Mouse (Mus musculus): Measurements from ENCODE around the gene Gm15217. TPM values are rescaled to one million over a fixed set of nuclear protein-coding genes. Genes with fewer than 3 reads are reported as not detected.

The Gm15217 gene
- polyA plus RNA-seq (2012): not detected in 2 replicates

DNA sequence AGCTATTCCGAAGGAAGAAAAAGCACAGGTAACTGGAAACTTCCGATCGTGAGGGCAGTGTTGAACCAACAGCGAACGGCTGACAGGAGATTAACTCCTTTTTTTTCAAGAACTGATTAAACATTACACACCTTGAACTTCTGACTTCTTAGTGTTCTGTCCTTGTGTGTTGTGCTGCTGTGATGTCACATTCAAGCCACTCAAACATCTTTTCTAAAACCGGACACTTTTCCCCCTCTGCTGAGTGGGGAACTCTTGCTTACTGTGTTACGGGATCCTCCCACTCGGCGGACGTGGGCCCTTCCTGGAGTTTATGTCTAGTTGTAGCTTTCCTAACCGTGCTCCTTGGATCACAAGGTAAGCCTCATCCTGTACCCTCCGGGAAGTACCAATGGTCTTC lies at the start of gene Gm15217:
Gm15217 (plus strand) TSS at position 130 of the 400 bp plus-strand sequence.
- TF ChIP-seq GATA1 (IDR thresholded peaks at IDR 0.05; ENCODE audit: low read length): no peak

DNA sequence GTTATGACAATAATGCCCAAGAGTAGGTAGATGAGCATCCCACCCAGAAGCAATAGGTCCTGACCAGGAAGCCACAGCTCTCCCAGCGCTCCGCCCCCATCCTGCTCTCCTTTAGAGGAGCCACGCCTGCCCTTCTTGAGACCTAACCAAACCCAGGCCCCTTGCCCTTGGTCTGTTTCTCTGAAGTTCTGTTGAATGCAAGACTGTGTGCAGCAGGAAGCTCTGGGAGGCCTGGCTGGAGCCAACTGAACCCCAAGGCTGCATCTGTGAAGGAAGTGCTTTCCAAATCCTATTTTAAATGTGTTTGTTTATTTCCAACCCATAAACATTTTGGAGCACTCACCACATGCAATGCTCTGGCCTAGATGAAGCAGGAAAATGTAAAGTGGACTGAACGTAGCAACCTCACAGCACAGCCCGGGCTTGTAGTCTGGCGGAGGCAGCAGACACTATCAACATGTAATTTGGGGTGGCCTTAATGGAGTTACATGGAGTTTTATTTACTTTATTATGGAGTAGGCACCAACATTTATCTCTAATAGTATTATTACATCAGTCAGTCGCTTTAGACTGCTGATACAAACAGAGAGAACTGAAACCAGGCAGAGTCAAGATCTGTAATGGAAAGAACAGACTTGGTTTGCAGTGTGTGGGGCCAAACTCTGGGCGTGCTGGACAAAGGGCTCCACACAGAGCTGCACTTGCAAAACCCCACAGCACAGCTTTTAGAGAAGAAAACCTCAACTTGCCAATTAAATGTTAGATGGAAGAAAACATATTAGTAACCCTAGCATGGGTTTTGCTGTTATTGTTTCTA lies 45.6 kb upstream of the Gm15217 start:
- TF ChIP-seq GATA1 (IDR thresholded peaks at IDR 0.05; ENCODE audit: low read length): no peak

DNA sequence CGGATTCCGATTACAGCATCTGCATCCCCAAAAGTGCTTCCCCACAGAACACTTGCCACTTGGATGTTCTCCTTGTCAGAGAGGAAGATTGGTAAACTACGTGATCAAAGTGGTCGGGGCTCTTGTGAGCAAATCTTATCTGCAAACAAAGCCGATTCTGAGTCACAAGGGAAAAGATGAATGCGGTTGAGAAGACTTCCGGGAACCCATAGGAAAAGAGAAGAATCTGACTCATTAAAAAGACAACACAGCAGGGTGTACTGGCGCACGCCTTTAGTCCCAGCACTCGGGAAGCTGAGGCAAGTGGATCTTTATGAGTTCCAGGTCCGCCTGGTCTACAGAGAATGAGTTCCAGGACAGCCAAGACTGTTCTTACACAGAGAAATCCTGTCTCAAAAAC lies 40.4 kb upstream of the Gm15217 start:
- no peak for TF ChIP-seq GATA1 (IDR thresholded peaks at IDR 0.05; ENCODE audit: low read length)

DNA sequence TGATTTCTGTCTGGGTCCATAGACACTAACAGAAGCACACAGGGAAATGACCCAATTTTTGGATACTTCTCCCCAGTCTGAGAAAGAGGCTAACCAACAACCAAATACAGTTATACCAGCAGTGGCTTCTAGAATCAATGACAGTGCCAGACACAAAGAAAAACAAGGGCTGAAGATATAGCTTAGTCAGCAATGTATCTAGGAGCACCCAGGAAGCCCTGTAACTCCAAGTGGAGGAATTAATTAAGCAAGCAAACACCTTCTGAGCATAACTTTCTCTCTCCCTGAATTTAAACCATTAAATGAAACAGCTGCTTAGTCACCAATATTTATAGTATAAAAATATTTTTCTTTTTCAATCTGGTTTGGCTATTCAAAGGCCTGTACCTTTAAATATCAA lies 34.5 kb upstream of the Gm15217 start:
- TF ChIP-seq GATA1 (IDR thresholded peaks at IDR 0.05; ENCODE audit: low read length): no peak

DNA sequence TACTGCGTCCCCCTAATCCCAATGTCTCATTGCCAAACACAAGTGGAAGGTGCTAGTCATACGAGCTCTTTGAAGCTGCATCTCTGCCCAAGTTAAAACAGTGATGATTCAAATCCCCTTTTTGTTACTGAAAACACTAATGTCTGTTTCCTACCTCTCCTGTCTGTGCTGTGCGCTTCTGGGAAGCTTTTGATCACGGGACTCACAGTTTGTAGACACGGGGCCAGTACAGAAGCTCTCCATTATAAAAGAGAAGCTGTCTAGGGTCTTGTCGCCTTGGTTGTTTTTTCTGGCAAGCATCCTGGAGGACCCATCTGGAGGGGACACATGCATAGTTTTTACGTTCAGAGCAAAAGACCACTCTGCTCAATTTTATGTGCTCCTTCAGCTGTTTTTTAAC lies 21.9 kb upstream of the Gm15217 start:
- no peak for TF ChIP-seq GATA1 (IDR thresholded peaks at IDR 0.05; ENCODE audit: low read length)

DNA sequence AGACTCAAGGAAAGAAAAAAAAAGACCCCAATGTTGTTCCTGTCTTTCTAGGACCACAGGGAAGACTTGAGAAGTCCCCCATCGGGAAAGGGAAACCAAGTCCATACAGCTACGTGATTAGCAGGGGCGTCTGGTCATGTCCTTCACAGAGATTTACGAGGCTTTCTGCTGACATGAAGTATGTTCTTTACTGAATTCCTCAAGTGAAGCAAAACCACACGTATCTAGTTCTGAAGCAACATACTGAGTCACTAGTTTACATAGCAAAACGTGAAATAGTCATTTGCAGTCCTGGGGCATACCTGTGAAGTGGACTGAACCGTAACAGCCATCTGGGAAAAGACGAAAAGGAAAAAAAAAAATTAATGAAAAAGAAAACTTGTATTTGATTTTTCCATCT lies 21.5 kb upstream of the Gm15217 start:
- TF ChIP-seq GATA1 (IDR thresholded peaks at IDR 0.05; ENCODE audit: low read length): no peak

DNA sequence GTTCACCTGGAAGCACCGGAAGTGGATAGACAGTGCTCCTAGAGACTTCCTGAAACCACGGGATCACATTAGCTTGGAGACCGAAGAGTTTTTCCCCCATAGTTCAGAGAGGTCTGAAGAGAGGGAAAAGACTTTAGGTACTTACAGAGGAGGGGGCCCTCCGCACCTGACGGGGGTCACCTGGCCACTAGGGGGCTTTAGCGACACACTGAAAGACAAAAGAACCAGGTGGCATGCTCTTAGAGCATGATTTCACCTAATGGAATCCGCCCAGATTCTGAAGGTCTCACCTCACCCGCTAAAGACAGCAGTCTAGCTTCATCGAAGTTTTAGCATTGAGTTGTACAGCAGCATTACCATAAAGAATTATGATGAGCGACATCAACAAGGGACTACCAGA lies 16.0 kb upstream of the Gm15217 start:
- TF ChIP-seq GATA1 (IDR thresholded peaks at IDR 0.05; ENCODE audit: low read length): no peak

DNA sequence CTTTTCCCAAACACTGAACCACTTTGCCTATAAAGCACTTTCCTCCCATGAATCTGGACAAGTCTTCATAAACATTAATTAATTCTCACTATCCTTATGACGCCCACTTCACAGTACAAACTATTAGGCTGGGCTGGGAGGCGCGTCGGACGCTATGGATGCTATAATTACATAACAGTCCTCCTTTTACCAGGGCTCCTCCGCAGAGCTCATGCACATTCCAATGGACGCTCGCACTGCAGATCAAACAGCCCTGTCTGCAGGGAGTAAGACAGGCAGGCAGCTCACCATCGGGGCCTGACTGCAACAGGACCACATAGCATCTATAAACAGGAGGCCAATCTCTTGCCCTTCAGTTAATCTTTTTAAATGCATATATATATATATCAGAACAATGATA lies 6.8 kb upstream of the Gm15217 start:
- no peak for TF ChIP-seq GATA1 (IDR thresholded peaks at IDR 0.05; ENCODE audit: low read length)

DNA sequence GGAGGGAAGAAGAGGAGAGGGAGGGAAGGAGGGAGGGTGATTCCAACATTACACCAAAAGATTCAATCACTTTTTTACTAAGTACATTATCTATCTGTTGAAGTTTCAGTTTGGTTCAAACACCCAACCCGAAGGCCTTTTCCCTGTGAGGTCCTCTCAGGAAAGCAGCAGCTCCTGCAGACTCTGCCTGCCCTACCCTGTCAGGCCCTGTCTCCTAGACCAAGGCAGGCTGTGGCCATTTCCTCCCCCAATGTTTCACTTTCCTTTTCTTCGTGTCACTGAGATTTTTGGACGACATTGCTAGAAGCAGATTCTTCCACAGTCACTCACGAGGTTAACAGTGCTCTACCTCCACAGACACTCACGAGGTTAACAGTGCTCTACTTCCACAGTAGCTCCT lies 3.4 kb upstream of the Gm15217 start:
- TF ChIP-seq GATA1 (IDR thresholded peaks at IDR 0.05; ENCODE audit: low read length): no peak

DNA sequence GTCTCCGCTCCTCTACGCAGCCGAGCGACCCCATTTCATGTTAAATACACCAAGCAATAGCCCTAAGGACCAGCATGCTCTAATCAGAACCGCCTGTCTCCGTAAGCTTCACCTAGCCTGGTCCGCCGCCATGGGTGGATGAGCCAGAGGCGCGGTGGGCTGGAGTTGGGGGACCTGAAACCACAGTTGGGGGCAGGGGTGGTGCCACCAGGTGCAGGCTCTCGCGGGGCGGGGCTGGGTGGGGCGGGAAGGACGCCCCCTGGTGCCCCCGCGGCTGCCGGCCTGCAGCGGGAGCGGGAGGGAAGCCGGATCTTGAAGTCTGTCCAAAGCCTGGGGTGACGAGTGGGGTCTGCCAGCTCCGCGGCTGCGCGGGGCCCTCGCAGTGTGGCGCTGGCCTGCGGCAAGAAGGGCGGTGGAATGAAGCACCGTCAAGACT lies 1.1 kb downstream of the Gm15217 start:
- no peak for TF ChIP-seq GATA1 (IDR thresholded peaks at IDR 0.05; ENCODE audit: low read length)

DNA sequence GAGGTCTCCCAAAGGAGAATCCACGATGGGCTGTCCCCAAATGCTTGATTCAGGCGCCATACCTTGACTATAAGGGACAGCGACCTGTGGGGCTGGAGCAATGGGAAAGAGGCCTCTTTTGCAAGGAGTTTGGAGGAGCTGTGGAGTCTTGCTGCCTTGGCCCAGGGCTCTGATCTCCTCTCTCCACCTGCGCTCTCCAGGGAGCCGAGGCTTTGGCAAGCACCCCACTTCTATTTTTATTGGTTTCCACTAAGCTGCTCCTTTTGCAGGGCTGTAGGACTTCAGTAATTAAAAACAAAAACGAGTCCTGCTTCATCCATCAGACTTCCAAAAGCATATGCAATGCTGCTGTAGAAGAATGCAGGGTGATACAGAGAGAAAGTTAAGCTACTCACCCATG lies 2.2 kb downstream of the Gm15217 start:
- TF ChIP-seq GATA1 (IDR thresholded peaks at IDR 0.05; ENCODE audit: low read length): no peak

DNA sequence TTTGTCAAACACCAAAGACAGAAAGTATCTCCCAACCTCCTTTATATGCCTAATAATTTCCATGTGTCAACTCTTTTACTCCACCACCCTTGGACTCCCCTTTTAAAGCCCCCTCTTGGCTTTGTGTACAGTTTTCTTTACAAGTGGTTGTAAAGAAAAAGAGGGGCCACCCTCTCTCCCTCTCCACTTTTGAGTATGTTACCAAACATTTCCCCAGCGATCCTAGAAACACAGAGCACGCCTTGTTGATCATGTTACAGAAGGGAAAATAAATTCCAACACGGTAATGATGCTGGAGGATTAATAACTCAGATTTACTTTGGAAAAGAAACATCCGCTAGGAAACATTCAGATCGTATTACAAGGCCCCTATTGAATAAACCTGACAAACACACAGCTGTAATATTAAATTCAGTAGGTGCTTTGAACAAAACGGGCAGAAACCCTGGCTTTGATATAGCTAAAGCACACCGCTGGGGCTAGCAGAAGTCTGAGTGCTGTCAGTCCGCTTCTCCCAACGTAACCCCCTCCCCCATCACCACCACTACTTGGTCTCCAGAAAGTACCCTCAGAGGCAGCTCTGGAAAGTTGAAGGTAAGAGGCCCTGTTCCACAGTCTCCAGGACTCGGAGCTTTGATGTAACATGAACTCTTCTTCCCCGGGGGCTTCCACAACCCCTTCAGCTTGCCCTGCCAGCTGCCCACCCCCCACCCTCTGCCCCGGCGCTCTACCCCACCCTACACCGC lies 5.9 kb downstream of the Gm15217 start:
- TF ChIP-seq GATA1 (IDR thresholded peaks at IDR 0.05; ENCODE audit: low read length): no peak

DNA sequence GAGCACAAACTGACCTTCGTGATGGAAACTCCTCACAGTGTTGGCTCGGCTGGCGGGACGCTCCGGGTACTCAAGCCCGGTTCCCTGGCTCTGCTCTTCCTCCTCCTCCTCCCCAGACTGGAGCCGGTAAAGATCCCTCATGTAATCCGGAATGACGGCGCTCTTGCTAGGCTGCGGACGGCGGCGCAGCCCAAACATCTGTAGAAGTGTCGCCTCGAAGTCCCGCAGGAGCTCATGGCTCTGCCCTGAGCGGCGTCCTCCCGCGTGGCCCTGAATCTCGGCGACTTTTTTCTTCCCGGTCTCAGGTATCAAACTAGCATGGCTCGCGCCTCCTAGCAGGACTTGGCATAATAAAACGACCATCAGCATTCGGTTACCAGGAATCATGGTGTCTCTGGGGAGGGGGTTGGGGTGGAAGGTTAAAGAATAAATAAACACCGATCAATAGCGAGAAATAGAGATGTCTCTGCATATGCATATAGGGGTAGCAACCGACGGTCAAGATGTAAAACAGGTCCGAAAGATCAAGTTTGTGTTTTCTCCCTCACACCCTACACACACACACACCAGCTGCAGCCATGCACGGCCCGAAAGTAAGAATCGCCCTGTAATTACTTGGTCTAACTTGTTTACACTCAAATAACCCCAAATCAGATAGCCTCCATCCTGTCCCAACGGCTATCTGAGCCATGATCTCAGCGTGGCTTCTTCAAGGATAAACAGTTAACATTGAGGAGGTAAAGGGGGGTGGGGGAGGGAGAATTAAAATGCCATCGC lies 6.7 kb downstream of the Gm15217 start:
- TF ChIP-seq GATA1 (IDR thresholded peaks at IDR 0.05; ENCODE audit: low read length): no peak

DNA sequence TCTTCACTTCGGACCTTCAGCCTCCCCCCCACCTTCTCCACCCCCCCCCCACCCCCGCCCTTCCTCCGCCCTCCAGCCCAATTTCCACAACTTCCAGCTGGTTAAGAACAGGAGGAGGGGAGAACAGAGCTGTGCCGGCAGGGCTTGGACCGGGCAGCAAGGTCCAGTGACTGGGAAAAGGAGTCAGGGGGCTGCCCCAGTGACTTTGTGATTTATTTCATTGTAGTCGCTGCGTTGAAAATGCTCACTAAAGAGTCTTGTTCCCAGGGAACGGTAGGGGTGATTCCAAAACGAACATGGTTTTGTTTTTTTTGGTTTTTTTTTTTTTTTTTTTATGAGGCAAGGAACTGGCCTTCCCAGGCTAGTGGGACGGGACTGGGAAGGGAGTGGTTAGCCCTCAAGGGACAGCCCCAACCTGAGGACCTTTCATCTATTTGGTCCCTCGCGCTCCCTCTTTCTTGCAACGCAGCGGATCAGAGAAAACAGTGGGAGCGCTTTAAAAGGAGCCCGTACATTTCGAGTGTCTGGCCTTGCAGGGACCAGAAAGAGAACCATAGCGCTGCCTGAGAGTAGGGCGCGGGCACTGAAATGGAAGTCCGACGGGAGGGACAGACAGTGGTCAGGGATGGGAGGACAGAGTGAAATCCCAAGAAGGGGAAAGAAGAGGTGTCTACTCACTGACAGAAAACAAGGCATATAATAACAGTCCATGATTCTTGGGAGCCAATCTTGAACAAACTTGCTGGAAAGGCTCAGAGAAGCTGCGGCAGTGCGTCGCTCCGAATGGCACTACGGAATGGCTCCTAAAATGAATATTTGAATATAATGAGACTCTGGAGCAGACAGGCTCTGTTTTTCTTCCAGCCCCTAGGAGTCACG lies 7.5 kb downstream of the Gm15217 start:
- TF ChIP-seq GATA1 (IDR thresholded peaks at IDR 0.05; ENCODE audit: low read length): no peak

DNA sequence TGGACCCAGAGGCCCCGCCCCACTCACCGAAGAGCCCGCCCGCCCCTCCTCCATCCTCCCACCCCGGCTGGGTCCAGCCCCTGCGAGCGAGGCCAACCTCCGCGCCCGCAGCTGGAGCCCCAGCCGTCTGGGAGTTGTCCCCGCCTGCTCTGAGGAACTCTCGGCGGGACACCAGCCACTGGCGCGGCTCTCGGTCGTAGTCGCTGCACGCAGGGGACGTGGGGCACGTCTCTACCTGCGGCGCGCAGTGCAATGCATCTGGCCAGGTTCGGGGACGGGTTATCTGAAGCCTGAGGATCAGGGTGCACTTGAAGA lies 8.1 kb downstream of the Gm15217 start:
- no peak for TF ChIP-seq GATA1 (IDR thresholded peaks at IDR 0.05; ENCODE audit: low read length)

All from G1E-ER4 (cell line).